Mouse (Mus musculus) erythroblast, embryonic 14.5 days (primary cell): ENCODE results near the gene St3gal3.

Experiments used
- GATA1 ChIP-seq: IDR thresholded peaks from 2 replicates; pipeline ENCODE4 v1.6.1; 2012; ENCODE audit warnings: low read length, inconsistent platforms, mixed read lengths
- TAL1 ChIP-seq: IDR thresholded peaks from 3 replicates; pipeline ENCODE4 v1.6.1; 2012; ENCODE audit warnings: low read length, inconsistent platforms, mixed read lengths

- TF ChIP-seq GATA1 (no peak), TAL1 (no peak)
These were observed 219.9 kb downstream of the St3gal3 start, which contains the start of gene Ipo13 for GRCm38 (mm10) chr4:117914591-117915442.
